Mouse (Mus musculus) ES-E14 (cell line): ENCODE results near the gene Pax8.

Experiments used
- HCFC1 ChIP-seq: IDR thresholded peaks from 2 replicates; pipeline ENCODE4 v1.6.1; 2012; ENCODE audit warnings: low read length, inconsistent platforms, borderline replicate concordance; ENCODE audit not compliant: insufficient read depth
- MAFK ChIP-seq: IDR thresholded peaks from 2 replicates; pipeline ENCODE4 v1.6.1; 2014; ENCODE audit warnings: mild to moderate bottlenecking, low read depth, low read length, inconsistent platforms; ENCODE audit not compliant: insufficient read depth
- ZC3H11A ChIP-seq: IDR thresholded peaks from 2 replicates; pipeline ENCODE4 v1.6.1; 2012; ENCODE audit warnings: low read depth, mild to moderate bottlenecking, inconsistent platforms, low read length, borderline replicate concordance
- ZNF384 ChIP-seq: IDR thresholded peaks from 2 replicates; pipeline ENCODE4 v1.6.1; 2012; ENCODE audit warnings: low read depth, low read length, inconsistent platforms

DNA sequence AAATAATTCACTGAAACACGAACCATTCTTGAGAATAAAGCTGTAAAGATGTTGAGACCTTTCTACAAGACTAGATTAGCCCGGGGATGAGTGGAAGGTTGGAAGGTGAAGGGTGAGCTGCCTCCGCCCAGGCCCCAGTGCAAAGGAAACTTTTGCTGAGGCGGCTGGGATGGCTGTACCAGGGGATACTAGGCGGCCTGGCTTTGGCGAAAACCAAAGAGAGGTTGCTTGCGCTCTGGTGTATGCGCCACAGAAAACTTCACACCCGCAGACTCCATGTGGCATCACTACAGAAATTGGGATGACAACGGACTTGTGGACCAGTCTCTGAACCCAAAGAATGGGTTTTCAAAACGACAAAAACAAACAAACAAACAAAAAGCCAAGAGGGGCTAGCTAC is 2.7 kb downstream of the Pax8 start:
- TF ChIP-seq HCFC1, result no peak
- TF ChIP-seq ZNF384, result no peak
- TF ChIP-seq MAFK, result no peak
- no peak for TF ChIP-seq ZC3H11A
